Mouse (Mus musculus): Measurements from ENCODE around the gene Dusp11. TPM values are rescaled to one million over a fixed set of nuclear protein-coding genes. Genes with fewer than 3 reads are reported as not detected.
"Not testable (repeated sequence)": the region's sequence is repeated elsewhere in the genome, so short reads cannot be mapped to it uniquely, and the experiment has no call there.

Dusp11 gene
- polyA plus RNA-seq (2015; fragmentation: Nextera tagmentation; extraction: Ambion mirVana): 48.3 and 50.1 TPM in 2 replicates

DNA sequence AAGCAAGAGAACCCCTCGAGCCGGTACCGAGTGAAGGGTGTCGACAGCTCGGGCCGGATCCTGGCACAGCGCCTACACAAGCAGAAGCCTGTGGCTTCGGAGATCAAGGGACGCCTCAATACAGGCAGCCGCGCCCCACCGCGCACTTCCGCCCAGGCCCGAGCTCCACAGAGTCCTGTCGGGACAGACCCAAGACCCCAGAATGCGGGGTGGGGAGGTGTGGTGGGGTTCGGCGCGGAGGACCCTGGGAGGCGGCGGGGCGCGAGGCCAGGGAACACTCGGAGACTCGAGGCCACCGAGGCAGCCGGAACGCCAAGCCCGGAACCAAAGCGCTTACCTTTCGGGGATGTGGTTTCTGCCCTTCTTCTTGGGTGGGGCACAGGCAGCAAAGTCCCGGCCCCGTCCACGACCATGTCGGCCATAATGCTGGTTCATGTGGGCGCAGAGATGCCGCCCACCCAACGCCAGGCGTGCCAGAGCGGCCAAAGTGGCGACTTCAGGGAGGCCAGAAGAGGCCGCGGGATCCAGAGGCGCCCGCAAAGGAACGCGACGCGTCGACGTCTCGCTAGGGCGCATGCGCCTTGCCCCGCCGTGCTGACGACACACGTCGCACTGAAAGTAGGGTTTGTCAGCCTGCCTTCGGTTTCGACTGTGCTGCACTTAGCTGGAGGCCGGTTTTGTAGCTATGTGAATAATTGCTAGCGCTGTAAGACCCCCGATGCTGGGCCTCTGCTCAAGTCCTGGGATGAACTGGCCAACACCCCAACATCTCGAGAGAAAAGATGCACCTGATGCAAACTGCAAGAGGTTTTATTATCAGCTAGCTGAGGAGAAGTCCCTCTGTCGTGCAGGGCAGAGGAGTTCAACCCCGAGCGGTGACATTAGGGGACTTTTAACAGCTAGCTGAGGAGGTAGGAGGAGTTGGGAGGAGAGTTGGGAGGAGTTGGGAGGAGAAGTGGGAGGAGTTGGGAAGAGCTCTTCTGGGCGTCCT, at the start of gene Dusp11:
Gene Dusp11 (minus strand): TSS at position 567 of the 991 bp plus-strand sequence.
- Histone ChIP-seq H3K36me3 (ENCODE audit: control insufficient read depth, insufficient read depth, low read length) (no peaks in the 10 kb centered on the region; the same call in 1 of the 2 replicates), H3K4me3 (replicated peaks; ENCODE audit: low read length) (peak within 1 kb of the TSS; percentile 88), H3K9ac (ENCODE audit: low read length) (peak within 1 kb of the TSS; percentile 89), H3K9me3 (replicated peaks; ENCODE audit: control insufficient read depth, low read length) (no peaks in the 10 kb centered on the region), H3K4me1 (ENCODE audit: control insufficient read depth, insufficient read depth, low read length) (peaks cover 10% of the 10 kb centered on the region; the same call in 1 of the 2 replicates), H3K27me3 (ENCODE audit: control insufficient read depth, insufficient read depth, low read length) (no peaks in the 10 kb centered on the region), H3K27ac (ENCODE audit: low read length) (peak within 1 kb of the TSS; percentile 100), H3K4me2 (ENCODE audit: low read depth, low read length) (peak within 1 kb of the TSS; percentile 84)
- ATAC-seq (ENCODE audit: insufficient read depth, low FRiP score): peak; percentile 97
- under 1% methylated on average over 70 of the region's 70 CpGs for WGBS

DNA sequence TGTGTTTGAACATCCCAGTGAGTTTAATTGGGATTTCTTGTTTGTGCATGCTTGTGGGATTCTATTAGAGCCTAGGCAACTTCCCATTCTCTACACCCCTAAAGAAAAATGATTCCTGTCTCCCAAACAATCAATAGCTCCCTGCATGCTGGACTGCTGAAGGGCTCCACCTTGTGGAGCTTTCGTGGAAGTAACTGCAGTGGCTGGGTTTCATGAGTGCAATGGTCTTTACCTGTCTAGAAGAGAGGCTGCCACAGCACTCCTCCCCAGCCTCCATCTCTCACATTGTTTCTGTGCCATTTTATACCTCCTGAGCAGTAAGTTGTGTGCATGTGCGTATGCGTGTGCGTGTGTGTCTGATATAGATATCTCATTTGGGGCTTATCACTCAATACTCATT, 48.5 kb upstream of the Dusp11 start:
- no peak for ATAC-seq (ENCODE audit: insufficient read depth, low FRiP score)
- 27% methylated on average over 4 of the region's 4 CpGs for WGBS

DNA sequence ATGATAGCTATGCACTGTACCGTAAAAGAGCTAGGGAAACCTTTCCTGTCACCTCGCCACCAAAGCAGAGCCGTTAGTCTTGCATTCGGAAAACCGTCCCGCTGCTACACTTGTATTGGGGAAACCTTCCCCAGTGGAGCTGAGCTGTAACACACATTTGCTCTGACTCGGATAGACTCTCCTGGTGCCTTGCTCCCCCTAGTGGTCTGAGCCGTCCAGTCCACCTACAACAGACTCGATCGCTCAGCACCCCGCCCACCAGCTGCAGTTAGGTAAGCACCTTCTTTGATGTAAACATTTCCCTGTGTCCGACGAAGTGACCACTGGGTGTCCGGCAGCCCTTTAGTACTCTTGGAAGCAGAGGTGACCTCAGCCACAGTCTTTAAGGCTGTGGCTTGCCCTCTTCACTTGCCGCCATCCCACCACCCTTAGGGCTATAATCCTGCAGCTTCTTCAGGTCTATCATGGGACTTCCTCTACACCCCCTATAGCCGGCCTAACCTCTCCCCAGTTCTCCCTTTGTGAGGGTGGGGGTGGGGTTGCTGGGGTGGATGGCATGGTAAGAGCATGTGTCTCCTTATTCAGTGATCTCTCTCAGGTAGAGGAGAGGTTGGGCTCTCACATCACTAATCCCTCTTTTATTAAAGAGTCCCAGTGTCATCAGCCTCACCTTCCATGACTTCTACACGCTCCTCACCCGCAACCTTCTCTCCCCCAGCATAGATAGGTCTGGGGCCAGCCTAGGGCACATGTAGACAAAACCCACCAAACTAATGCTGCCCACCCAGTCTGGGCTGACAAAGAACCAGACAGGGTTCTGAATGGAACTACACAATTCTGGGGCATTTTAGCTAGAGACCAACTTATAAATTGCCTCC, 43.0 kb upstream of the Dusp11 start:
- H3K36me3 ChIP-seq (ENCODE audit: control insufficient read depth, insufficient read depth, low read length): no peaks in the 10 kb centered on the region
- H3K4me2 ChIP-seq (ENCODE audit: low read depth, low read length): peak overlapping the region; percentile 43
- H3K4me3 ChIP-seq (replicated peaks; ENCODE audit: low read length): no peak overlapping the region
- peak; percentile 89 for ATAC-seq (ENCODE audit: insufficient read depth, low FRiP score)
- H3K4me1 ChIP-seq (ENCODE audit: control insufficient read depth, insufficient read depth, low read length): 0 out of 2 replicates have a peak, but pooled peaks cover 2% of the 10 kb centered on the region
- H3K9me3 ChIP-seq (replicated peaks; ENCODE audit: control insufficient read depth, low read length): no peaks in the 10 kb centered on the region
- 10% methylated on average over 18 of the region's 18 CpGs for WGBS
- no peak overlapping the region for H3K27ac ChIP-seq (ENCODE audit: low read length)
- H3K27me3 ChIP-seq (ENCODE audit: control insufficient read depth, insufficient read depth, low read length): no peaks in the 10 kb centered on the region
- no peak overlapping the region for H3K9ac ChIP-seq (ENCODE audit: low read length)

More for the DNA sequence above, 48.5 kb upstream of the Dusp11 start:
- Histone ChIP-seq H3K4me1 (ENCODE audit: control insufficient read depth, insufficient read depth, low read length) (no peaks in the 10 kb centered on the region), H3K4me3 (replicated peaks; ENCODE audit: low read length) (no peak overlapping the region), H3K9me3 (replicated peaks; ENCODE audit: control insufficient read depth, low read length) (no peaks in the 10 kb centered on the region), H3K36me3 (ENCODE audit: control insufficient read depth, insufficient read depth, low read length) (no peaks in the 10 kb centered on the region), H3K9ac (ENCODE audit: low read length) (no peak overlapping the region), H3K27me3 (ENCODE audit: control insufficient read depth, insufficient read depth, low read length) (no peaks in the 10 kb centered on the region), H3K4me2 (ENCODE audit: low read depth, low read length) (no peak overlapping the region), H3K27ac (ENCODE audit: low read length) (no peak overlapping the region)

DNA sequence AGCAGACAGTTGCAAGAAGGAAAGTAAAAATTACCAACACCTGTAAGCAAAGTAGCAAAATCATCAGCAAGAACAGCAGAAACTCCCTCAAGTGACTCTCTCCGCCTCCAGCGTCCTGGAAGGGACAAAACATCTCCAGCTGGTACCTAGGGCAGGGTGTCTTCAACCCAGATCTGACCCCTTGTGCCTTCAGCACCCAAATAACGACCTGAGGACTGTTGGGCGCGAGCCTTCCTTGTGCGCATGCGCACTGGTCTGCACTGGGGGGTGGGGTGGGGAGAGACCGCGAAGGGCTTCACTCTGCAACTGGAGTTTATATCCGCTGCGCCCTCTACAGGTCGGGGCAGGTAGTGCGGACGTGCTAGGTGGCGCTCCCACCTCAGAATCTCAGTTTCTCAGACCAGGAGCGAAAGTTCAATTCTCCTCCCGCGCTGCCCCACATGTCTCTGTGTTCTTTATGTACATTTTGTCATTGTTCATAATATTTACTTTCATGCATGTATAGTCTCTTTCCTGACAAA, 42.0 kb upstream of the Dusp11 start:
- no peak overlapping the region for H3K9ac ChIP-seq (ENCODE audit: low read length)
- no peaks in the 10 kb centered on the region for H3K9me3 ChIP-seq (replicated peaks; ENCODE audit: control insufficient read depth, low read length)
- no peak overlapping the region for H3K27ac ChIP-seq (ENCODE audit: low read length)
- no peak for ATAC-seq (ENCODE audit: insufficient read depth, low FRiP score)
- no peaks in the 10 kb centered on the region for H3K27me3 ChIP-seq (ENCODE audit: control insufficient read depth, insufficient read depth, low read length)
- no peaks in the 10 kb centered on the region for H3K36me3 ChIP-seq (ENCODE audit: control insufficient read depth, insufficient read depth, low read length)
- H3K4me3 ChIP-seq (replicated peaks; ENCODE audit: low read length): no peak overlapping the region
- 0 out of 2 replicates have a peak, but pooled peaks cover 2% of the 10 kb centered on the region for H3K4me1 ChIP-seq (ENCODE audit: control insufficient read depth, insufficient read depth, low read length)
- no peak overlapping the region for H3K4me2 ChIP-seq (ENCODE audit: low read depth, low read length)
- 67% methylated on average over 18 of the region's 18 CpGs for WGBS

DNA sequence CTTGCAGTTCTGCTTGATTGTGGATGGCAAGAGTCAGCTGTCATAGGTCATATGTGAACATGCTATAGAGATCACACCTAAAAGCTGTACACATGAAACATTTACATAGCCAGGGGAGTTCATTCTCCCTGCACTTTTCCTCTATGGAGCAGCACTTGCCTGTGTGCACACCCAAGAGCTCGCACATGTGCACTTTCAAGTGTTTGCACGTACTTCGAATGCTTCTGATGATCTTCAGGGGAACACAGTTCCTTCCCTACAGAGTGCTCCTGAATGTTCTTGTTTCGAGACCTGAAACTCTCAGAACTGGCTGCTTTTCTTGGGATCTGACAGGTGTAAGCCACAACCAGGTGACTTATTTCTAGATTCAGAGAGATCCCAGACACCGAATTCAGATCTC, 29.3 kb upstream of the Dusp11 start:
- not testable (repeated sequence) for H3K36me3 ChIP-seq (ENCODE audit: control insufficient read depth, insufficient read depth, low read length); H3K9me3 ChIP-seq (replicated peaks; ENCODE audit: control insufficient read depth, low read length); H3K4me3 ChIP-seq (replicated peaks; ENCODE audit: low read length); H3K27me3 ChIP-seq (ENCODE audit: control insufficient read depth, insufficient read depth, low read length); H3K4me2 ChIP-seq (ENCODE audit: low read depth, low read length); H3K9ac ChIP-seq (ENCODE audit: low read length); H3K4me1 ChIP-seq (ENCODE audit: control insufficient read depth, insufficient read depth, low read length); H3K27ac ChIP-seq (ENCODE audit: low read length); ATAC-seq (ENCODE audit: insufficient read depth, low FRiP score)
- 82% methylated on average over 5 of the region's 5 CpGs for WGBS

DNA sequence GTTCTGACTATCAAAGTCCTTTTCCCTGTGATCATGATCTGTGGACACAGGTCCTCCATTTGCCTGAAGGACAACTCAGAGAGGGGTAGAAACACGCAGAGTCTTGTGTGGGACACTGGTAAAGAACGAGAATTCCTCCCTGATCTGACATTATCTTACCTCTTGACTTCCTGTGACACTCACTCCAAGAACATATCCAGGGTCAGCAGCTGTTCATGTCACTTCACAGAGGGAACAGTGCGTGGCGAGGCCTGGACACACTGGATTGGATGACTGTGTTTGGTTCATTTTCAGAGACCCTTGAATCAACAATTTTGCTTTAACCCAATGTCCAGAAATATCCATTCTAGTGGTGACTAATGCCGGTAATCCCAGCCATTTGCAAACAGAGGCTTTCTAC, 28.1 kb upstream of the Dusp11 start:
- not testable (repeated sequence) for H3K4me3 ChIP-seq (replicated peaks; ENCODE audit: low read length); H3K9me3 ChIP-seq (replicated peaks; ENCODE audit: control insufficient read depth, low read length); H3K27me3 ChIP-seq (ENCODE audit: control insufficient read depth, insufficient read depth, low read length); H3K4me2 ChIP-seq (ENCODE audit: low read depth, low read length); H3K36me3 ChIP-seq (ENCODE audit: control insufficient read depth, insufficient read depth, low read length); ATAC-seq (ENCODE audit: insufficient read depth, low FRiP score); H3K27ac ChIP-seq (ENCODE audit: low read length); H3K9ac ChIP-seq (ENCODE audit: low read length); H3K4me1 ChIP-seq (ENCODE audit: control insufficient read depth, insufficient read depth, low read length)
- 76% methylated on average over 5 of the region's 5 CpGs for WGBS

DNA sequence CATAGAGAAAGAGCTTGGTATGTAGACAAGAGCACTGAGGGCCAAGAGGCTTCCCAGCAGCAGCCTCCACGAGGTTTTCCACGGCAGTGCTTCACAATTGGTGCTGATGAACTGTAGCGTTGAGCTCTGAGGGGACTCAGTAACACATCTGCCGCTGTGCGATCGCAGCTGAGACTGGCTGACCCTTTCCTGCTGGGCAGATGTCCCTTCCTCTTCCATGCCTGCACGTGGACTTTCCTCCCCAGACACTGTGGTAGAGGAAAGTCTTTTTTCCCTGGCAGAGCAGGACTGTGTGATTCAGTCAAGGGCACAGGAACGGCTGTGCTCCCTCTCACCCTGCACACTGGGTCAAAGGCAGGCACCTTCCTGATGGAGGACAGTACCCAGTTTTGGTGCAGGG, 22.9 kb upstream of the Dusp11 start:
- Histone ChIP-seq H3K4me2 (ENCODE audit: low read depth, low read length) (no peak overlapping the region), H3K27ac (ENCODE audit: low read length) (no peak overlapping the region), H3K9ac (ENCODE audit: low read length) (no peak overlapping the region), H3K36me3 (ENCODE audit: control insufficient read depth, insufficient read depth, low read length) (no peaks in the 10 kb centered on the region), H3K9me3 (replicated peaks; ENCODE audit: control insufficient read depth, low read length) (no peaks in the 10 kb centered on the region), H3K4me3 (replicated peaks; ENCODE audit: low read length) (no peak overlapping the region), H3K27me3 (ENCODE audit: control insufficient read depth, insufficient read depth, low read length) (no peaks in the 10 kb centered on the region), H3K4me1 (ENCODE audit: control insufficient read depth, insufficient read depth, low read length) (no peaks in the 10 kb centered on the region)
- WGBS: 78% methylated on average over 8 of the region's 8 CpGs
- ATAC-seq (ENCODE audit: insufficient read depth, low FRiP score): no peak

DNA sequence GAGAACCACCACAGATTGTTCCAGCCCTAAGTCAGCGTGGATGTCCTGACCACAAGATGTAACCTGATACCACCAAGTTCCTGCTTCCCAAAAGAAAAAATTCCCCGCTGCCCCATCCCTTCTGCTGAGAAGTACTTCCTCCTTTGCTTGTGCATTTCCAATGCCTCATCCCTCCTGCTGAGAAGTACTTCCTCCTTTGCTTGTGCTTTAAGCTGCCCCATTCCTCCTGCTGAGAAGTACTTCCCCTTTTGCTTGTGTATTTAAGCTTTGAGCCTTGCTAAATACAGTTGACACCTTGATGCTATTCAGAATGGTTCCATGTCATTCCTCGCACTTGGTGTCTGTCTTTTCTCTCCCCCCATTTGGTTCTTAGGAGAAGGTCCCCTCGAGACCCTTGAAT, 17.3 kb upstream of the Dusp11 start:
- H3K27ac ChIP-seq (ENCODE audit: low read length); H3K4me2 ChIP-seq (ENCODE audit: low read depth, low read length); H3K36me3 ChIP-seq (ENCODE audit: control insufficient read depth, insufficient read depth, low read length); H3K9ac ChIP-seq (ENCODE audit: low read length); ATAC-seq (ENCODE audit: insufficient read depth, low FRiP score); H3K4me1 ChIP-seq (ENCODE audit: control insufficient read depth, insufficient read depth, low read length); H3K27me3 ChIP-seq (ENCODE audit: control insufficient read depth, insufficient read depth, low read length); H3K9me3 ChIP-seq (replicated peaks; ENCODE audit: control insufficient read depth, low read length); H3K4me3 ChIP-seq (replicated peaks; ENCODE audit: low read length): not testable (repeated sequence)
- 79% methylated on average over 4 of the region's 4 CpGs for WGBS
